ENCODE assay signal across 17 mouse cellular contexts in the genomic region with DNA sequence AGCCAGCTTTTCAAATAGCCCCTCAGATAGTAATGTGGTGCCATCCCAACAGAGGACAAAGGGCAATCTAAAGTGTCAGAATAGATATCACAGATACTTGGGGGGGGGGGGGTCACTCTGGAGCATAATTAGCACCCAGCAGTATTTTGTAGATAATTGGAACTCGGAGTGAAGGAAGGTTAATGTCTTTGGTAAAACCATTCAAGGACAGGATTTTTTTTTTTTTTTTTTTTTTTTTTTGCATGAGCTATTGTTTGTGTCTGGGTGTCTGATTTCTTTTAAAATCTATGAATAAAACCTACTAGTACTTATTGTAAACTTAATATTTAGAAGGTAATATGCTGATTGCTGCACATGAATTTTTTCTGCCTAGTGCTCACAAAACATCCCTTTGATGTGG.
A peak's percentile ranks its signal among the peaks of the same experiment; 100 is the strongest.
DNase-seq lines count a peak whose midpoint lies in the region; ATAC-seq and TF ChIP-seq lines count a peak whose summit lies in the region.
"Had no signal": no experiment of that assay in that cellular context is flagged by ENCODE, and none has a peak within 500 bp of the region (broad histone marks: within the 10 kb centered on the region; RNA-seq: fewer than 3 reads in every experiment).

No protein-coding gene starts in this region.

- H3K36me3 ChIP-seq in hindbrain, embryonic 11.5 days (ENCODE audit: control insufficient read depth, insufficient read depth, low read length), result no peaks in the 10 kb centered on the region
- H3K36me3 ChIP-seq in hindbrain, embryonic 10.5 days, result no peaks in the 10 kb centered on the region
- H3K36me3 ChIP-seq in liver, embryonic 13.5 days, result no peaks in the 10 kb centered on the region
- no peaks in the 10 kb centered on the region for H3K36me3 ChIP-seq in liver, embryonic 11.5 days (ENCODE audit: control insufficient read depth, insufficient read depth, low read length)
- peaks cover 0 to 12% of the 10 kb centered on the region in 2 experiments; a peak in 3 of 4 replicates for H3K36me3 ChIP-seq in MEL (ENCODE audit: control insufficient read depth in 1 of 2, insufficient read depth in 2 of 2, low read length in 2 of 2)
- no peaks in the 10 kb centered on the region for H3K36me3 ChIP-seq in myocyte (ENCODE audit: control insufficient read depth, insufficient read depth)
- H3K36me3 ChIP-seq: hindbrain, embryonic 13.5 days; limb, embryonic 10.5 days; lung, embryonic 15.5 days had no signal

- no peak overlapping the region for H3ac ChIP-seq in myocyte (ENCODE audit: control insufficient read depth, insufficient read length)

- no peak for TF ChIP-seq EP300 in MEL (IDR thresholded peaks at IDR 0.05; ENCODE audit: low read depth in 1 of 2, low read length in 2 of 2)

- H3K27me3 ChIP-seq in hindbrain, embryonic 11.5 days (ENCODE audit: control insufficient read depth, insufficient read depth, low read length), result no peaks in the 10 kb centered on the region
- H3K27me3 ChIP-seq in hindbrain, embryonic 10.5 days (ENCODE audit: insufficient read depth, poor library complexity, severe bottlenecking), result 0 out of 2 replicates have a peak, but pooled peaks cover 4% of the 10 kb centered on the region
- H3K27me3 ChIP-seq in liver, embryonic 13.5 days, result no peaks in the 10 kb centered on the region
- H3K27me3 ChIP-seq in liver, embryonic 11.5 days (replicated peaks; ENCODE audit: control insufficient read depth, insufficient read depth, low read length), result no peaks in the 10 kb centered on the region
- no peaks in the 10 kb centered on the region for H3K27me3 ChIP-seq in MEL (ENCODE audit: control insufficient read depth in 1 of 2, insufficient read depth in 2 of 2, low read length in 2 of 2)
- no peaks in the 10 kb centered on the region for H3K27me3 ChIP-seq in myocyte (ENCODE audit: control insufficient read depth, insufficient read depth, insufficient read length)
- H3K27me3 ChIP-seq: embryonic facial prominence, embryonic 15.5 days; lung, embryonic 15.5 days had no signal

- no peak for TF ChIP-seq CTCF in MEL (IDR thresholded peaks at IDR 0.05 in 2 of 3, conservative IDR thresholded peaks at IDR 0.05 in 1 of 3; ENCODE audit: control insufficient read depth in 1 of 3, insufficient read depth in 1 of 3, low read depth in 2 of 3, low read length in 3 of 3, poor library complexity in 1 of 3, severe bottlenecking in 1 of 3)

- TF ChIP-seq POLR2A in MEL (IDR thresholded peaks at IDR 0.05; ENCODE audit: control insufficient read depth in 1 of 2, insufficient read depth in 1 of 2, low read depth in 1 of 2, low read length in 2 of 2, poor library complexity in 1 of 2), result no peak
- no peak for TF ChIP-seq POLR2A in myocyte (IDR thresholded peaks at IDR 0.05; ENCODE audit: insufficient read length, low read depth)

- no peak overlapping the region for H3K4me3 ChIP-seq in hindbrain, embryonic 11.5 days (ENCODE audit: low read depth, low read length)
- H3K4me3 ChIP-seq in hindbrain, embryonic 10.5 days, result no peak overlapping the region
- no peak overlapping the region for H3K4me3 ChIP-seq in liver, embryonic 13.5 days (replicated peaks)
- H3K4me3 ChIP-seq in liver, embryonic 11.5 days (ENCODE audit: low read depth, low read length), result no peak overlapping the region
- H3K4me3 ChIP-seq in MEL (ENCODE audit: control insufficient read depth in 1 of 2, insufficient read depth in 1 of 2, low read depth in 2 of 2, low read length in 2 of 2), result no peak overlapping the region
- H3K4me3 ChIP-seq in myocyte, result no peak overlapping the region
- H3K4me3 ChIP-seq: embryonic facial prominence, embryonic 15.5 days; hindbrain, embryonic 13.5 days; left cerebral cortex, adult 2 months; limb, embryonic 10.5 days; lung, embryonic 15.5 days had no signal

- intact Hi-C loops in gastrocnemius, postnatal 14 days (cut with DNase I; ENCODE audit: low total_unique reads), result loop anchor here (5.0 kb wide), 2 partner anchors 69 to 194 kb away; no protein-coding TSS in a partner anchor

- TF ChIP-seq RAD21 in MEL (IDR thresholded peaks at IDR 0.05; ENCODE audit: low read depth, low read length), result no peak

- no peak overlapping the region for H3K9ac ChIP-seq in hindbrain, embryonic 11.5 days (ENCODE audit: low read depth, low read length)
- no peak overlapping the region for H3K9ac ChIP-seq in liver, embryonic 13.5 days
- no peak overlapping the region for H3K9ac ChIP-seq in liver, embryonic 11.5 days (ENCODE audit: low read depth, low read length)
- H3K9ac ChIP-seq in MEL (ENCODE audit: control insufficient read depth, low read depth, low read length, poor library complexity, severe bottlenecking), result no peak overlapping the region
- H3K9ac ChIP-seq: embryonic facial prominence, embryonic 15.5 days; hindbrain, embryonic 13.5 days; liver, embryonic 14.5 days; lung, embryonic 15.5 days had no signal

- H3K27ac ChIP-seq in hindbrain, embryonic 11.5 days (ENCODE audit: low read depth, low read length), result no peak overlapping the region
- no peak overlapping the region for H3K27ac ChIP-seq in hindbrain, embryonic 10.5 days
- peak overlapping the region; percentile 41; the same call in 1 of the 2 replicates for H3K27ac ChIP-seq in liver, embryonic 13.5 days
- no peak overlapping the region for H3K27ac ChIP-seq in liver, embryonic 11.5 days (ENCODE audit: low read depth, low read length)
- H3K27ac ChIP-seq in MEL (ENCODE audit: control insufficient read depth, low read depth, low read length), result peak overlapping the region; percentile 0; the same call in 1 of the 2 replicates
- H3K27ac ChIP-seq: embryonic facial prominence, embryonic 15.5 days; hindbrain, embryonic 13.5 days; kidney, postnatal 0 days; left cerebral cortex, adult 2 months; limb, embryonic 10.5 days; liver, embryonic 14.5 days; lung, embryonic 15.5 days had no signal

- no peak overlapping the region for H3K4me2 ChIP-seq in hindbrain, embryonic 11.5 days (replicated peaks; ENCODE audit: low read depth, low read length)
- H3K4me2 ChIP-seq in liver, embryonic 13.5 days, result no peak overlapping the region
- H3K4me2 ChIP-seq in liver, embryonic 11.5 days, result no peak overlapping the region
- peak overlapping the region; percentile 26 for H3K4me2 ChIP-seq in myocyte (ENCODE audit: low read depth)
- H3K4me2 ChIP-seq: embryonic facial prominence, embryonic 15.5 days; heart, embryonic 11.5 days; hindbrain, embryonic 13.5 days; lung, embryonic 15.5 days had no signal

- H3K79me2 ChIP-seq in MEL (ENCODE audit: control insufficient read depth, insufficient read depth, low read length, poor library complexity) (no peaks in the 10 kb centered on the region), myocyte (ENCODE audit: control insufficient read depth, insufficient read depth) (no peaks in the 10 kb centered on the region)

- DNase-seq in hindbrain, embryonic 11.5 days (ENCODE audit: low spot score), result no peak
- no peak for DNase-seq in hindbrain, embryonic 10.5 days (ENCODE audit: low spot score)
- DNase-seq in liver, embryonic 13.5 days, result no peak
- DNase-seq in liver, embryonic 11.5 days (ENCODE audit: low spot score), result no peak
- no peak for DNase-seq in MEL (ENCODE audit: low read depth, low spot score)
- no peak for DNase-seq in gastrocnemius, postnatal 14 days
- DNase-seq: thymus, adult 18-20 months; thymus, postnatal 36 days had no signal

- ATAC-seq in hindbrain, embryonic 11.5 days (ENCODE audit: low FRiP score), result peak; percentile 17; the same call in 1 of the 2 replicates
- ATAC-seq in liver, embryonic 13.5 days (ENCODE audit: low read depth), result no peak
- no peak for ATAC-seq in liver, embryonic 11.5 days (replicated peaks; ENCODE audit: low FRiP score)

- no peaks in the 10 kb centered on the region for H3K9me3 ChIP-seq in hindbrain, embryonic 11.5 days (ENCODE audit: control insufficient read depth, low read length)
- no peaks in the 10 kb centered on the region for H3K9me3 ChIP-seq in hindbrain, embryonic 10.5 days
- H3K9me3 ChIP-seq in liver, embryonic 13.5 days (replicated peaks), result no peaks in the 10 kb centered on the region
- no peaks in the 10 kb centered on the region for H3K9me3 ChIP-seq in liver, embryonic 11.5 days (ENCODE audit: control insufficient read depth, low read length)
- H3K9me3 ChIP-seq in MEL (replicated peaks; ENCODE audit: insufficient read depth, low read length), result no peaks in the 10 kb centered on the region
- H3K9me3 ChIP-seq: embryonic facial prominence, embryonic 15.5 days; hindbrain, embryonic 13.5 days; limb, embryonic 10.5 days; lung, embryonic 15.5 days had no signal

- 0 out of 2 replicates have a peak, but pooled peaks cover 2% of the 10 kb centered on the region for H3K4me1 ChIP-seq in hindbrain, embryonic 11.5 days (replicated peaks; ENCODE audit: control insufficient read depth, insufficient read depth, low read length)
- H3K4me1 ChIP-seq in hindbrain, embryonic 10.5 days (replicated peaks), result peaks cover 30% of the 10 kb centered on the region
- H3K4me1 ChIP-seq in liver, embryonic 13.5 days (replicated peaks), result peaks cover 45% of the 10 kb centered on the region
- H3K4me1 ChIP-seq in liver, embryonic 11.5 days (replicated peaks; ENCODE audit: control insufficient read depth, insufficient read depth, low read length), result peaks cover 21% of the 10 kb centered on the region
- H3K4me1 ChIP-seq in MEL (ENCODE audit: control insufficient read depth in 1 of 2, insufficient read depth in 2 of 2, low read length in 2 of 2), result peaks cover 8 to 21% of the 10 kb centered on the region in 2 experiments; a peak in 3 of 4 replicates
- H3K4me1 ChIP-seq: embryonic facial prominence, embryonic 15.5 days had no signal

- 76% methylated on average over 1 of the region's 1 CpGs for WGBS in hindbrain, embryonic 11.5 days
- 75% methylated on average over 1 of the region's 1 CpGs for WGBS in hindbrain, embryonic 10.5 days
- 60% methylated on average over 1 of the region's 1 CpGs for WGBS in liver, embryonic 13.5 days (ENCODE audit: insufficient replicate concordance)
- WGBS in liver, embryonic 11.5 days, result 59% methylated on average over 1 of the region's 1 CpGs

TF ChIP-seq in MEL, 35 proteins besides CTCF, POLR2A, EP300 and RAD21:
- TF ChIP-seq SIN3A (IDR thresholded peaks at IDR 0.05; ENCODE audit: low read length) (no peak), SMC3 (IDR thresholded peaks at IDR 0.05; ENCODE audit: low read depth, low read length) (no peak), ZNF384 (IDR thresholded peaks at IDR 0.05; ENCODE audit: low read depth, low read length) (peak; percentile 67; the same call in 1 of the 2 replicates), MAX (IDR thresholded peaks at IDR 0.05; ENCODE audit: low read length) (no peak)

TF ChIP-seq in myocyte, 11 proteins besides CTCF, POLR2A, EP300 and RAD21 (continues in another document):
- TF ChIP-seq TCF12 (IDR thresholded peaks at IDR 0.05; ENCODE audit: insufficient read depth, poor library complexity, severe bottlenecking) (no peak), CEBPB (IDR thresholded peaks at IDR 0.05; ENCODE audit: insufficient read depth, poor library complexity, severe bottlenecking) (no peak), MAX (IDR thresholded peaks at IDR 0.05; ENCODE audit: low read depth) (no peak), MYOD1 (IDR thresholded peaks at IDR 0.05; ENCODE audit: control insufficient read depth in 1 of 3, insufficient read length in 2 of 3, low read depth in 2 of 3) (no peak), TCF3 (IDR thresholded peaks at IDR 0.05; ENCODE audit: insufficient read length, low read depth) (no peak), POLR2AphosphoS2 (IDR thresholded peaks at IDR 0.05; ENCODE audit: insufficient read length, low read depth) (no peak), E2F4 (IDR thresholded peaks at IDR 0.05; ENCODE audit: insufficient read depth) (no peak)

Comparison
In these comparisons a context has a peak if more than half of its experiments do, and no peak if none do; other contexts are left out.
1. H3K27ac ChIP-seq: peak in liver, embryonic 13.5 days (single experiment) and MEL (single experiment); none in hindbrain, embryonic 11.5 days (single experiment), hindbrain, embryonic 10.5 days (single experiment) and liver, embryonic 11.5 days (single experiment).